Mouse (Mus musculus) left cerebral cortex, adult 9 months (tissue): ENCODE results near the gene Tyw3.
"Not testable (repeated sequence)": the region's sequence is repeated elsewhere in the genome, so short reads cannot be mapped to it uniquely, and the experiment has no call there.

Experiments used
- DNase-seq, 2 experiments: peaks; one replicate each; pipeline ENCODE4 v3.0.0; 2022; ENCODE audit warnings: low spot score in 2 of 2

Gene Tyw3

DNA sequence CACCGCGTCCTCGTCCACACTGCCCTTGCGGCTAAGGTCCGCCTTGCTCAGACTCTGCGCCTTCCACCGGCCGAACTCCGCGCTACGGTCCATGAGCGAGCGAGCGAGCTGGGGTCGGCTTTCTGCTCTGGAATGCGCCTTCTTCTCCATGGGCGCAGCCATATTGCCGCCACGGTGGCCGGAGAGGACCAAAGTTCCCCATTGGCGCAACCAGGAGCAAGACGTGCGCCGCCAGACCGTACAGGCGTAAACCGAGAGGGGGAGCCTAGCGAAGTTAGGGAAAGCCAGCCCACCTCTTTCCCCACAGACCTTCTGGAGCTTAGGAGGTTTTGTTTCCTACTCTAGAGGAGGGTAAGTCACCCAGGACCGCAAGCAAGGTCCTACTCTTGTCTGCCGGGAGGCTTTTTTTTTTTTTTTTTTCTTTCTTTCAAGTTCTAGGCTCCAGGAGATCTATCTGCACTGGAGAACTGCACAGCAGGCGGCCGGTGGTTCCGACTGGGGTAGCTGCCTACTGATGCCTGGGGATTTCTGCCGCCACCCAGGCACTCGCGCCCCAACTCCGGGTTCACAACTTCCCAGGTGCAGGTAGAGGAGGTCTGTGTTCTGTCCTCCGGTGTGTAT lies at the start of gene Tyw3:
TSS of gene Tyw3 (minus strand) at position 171 of the 621 bp plus-strand sequence.
- DNase-seq: peak; percentile 80 to 97

GRCm38 (mm10) chr3:154633091-154633490 lies 36.2 kb upstream of the Tyw3 start:
- no peak for DNase-seq

- not testable (repeated sequence) for DNase-seq
Observed at GRCm38 (mm10) chr3:154631281-154631680, 34.4 kb upstream of the Tyw3 start.

- no peak for DNase-seq
Observed at GRCm38 (mm10) chr3:154628284-154628683, 31.4 kb upstream of the Tyw3 start.

- no peak for DNase-seq
Observed at GRCm38 (mm10) chr3:154616106-154616505, 19.2 kb upstream of the Tyw3 start.

GRCm38 (mm10) chr3:154615304-154615703 lies 18.4 kb upstream of the Tyw3 start:
- DNase-seq: no peak

- no peak for DNase-seq
Observed at GRCm38 (mm10) chr3:154614771-154615170, 17.9 kb upstream of the Tyw3 start.

DNA sequence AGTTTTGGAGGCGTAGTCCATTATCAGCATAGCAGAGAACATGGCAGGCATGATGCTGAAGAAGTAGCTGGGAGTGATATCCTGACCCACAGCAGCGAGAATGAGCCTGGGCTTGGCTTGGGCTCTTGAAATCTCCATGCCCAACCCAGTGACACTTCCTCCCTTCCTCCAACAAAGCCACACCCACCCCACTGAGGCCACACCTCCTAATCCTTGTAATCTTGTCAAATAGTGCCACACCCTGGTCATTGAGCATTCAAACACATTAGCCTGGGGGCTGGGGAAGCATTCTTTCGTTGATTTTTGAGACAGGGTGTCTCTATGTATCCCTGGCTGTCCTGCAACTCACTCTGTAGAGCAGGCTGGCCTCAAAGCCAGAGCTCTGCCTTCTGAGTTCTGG lies 15.0 kb upstream of the Tyw3 start:
- no peak for DNase-seq

- no peak for DNase-seq
Observed at GRCm38 (mm10) chr3:154607896-154608295, 11.0 kb upstream of the Tyw3 start.

GRCm38 (mm10) chr3:154604871-154605270 lies 8.0 kb upstream of the Tyw3 start:
- no peak for DNase-seq

DNA sequence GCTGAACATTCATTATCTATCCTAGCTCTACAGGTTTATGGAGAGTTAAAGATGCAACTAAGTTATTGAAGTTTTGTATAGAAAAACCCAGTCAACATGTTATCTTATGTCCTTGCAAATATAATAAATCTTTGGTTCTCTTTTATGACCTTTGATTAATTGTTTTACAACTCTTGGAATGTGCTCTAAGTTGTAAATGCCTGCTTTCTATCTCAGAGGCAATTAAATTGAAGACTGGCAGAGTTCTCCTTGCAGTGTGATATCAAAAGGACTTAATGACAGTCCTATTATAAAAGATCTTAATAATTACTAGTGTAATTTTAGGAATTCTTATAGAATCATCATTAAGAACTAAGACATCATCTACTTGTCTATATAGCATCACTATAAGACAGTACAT lies 5.2 kb upstream of the Tyw3 start:
- no peak for DNase-seq

DNA sequence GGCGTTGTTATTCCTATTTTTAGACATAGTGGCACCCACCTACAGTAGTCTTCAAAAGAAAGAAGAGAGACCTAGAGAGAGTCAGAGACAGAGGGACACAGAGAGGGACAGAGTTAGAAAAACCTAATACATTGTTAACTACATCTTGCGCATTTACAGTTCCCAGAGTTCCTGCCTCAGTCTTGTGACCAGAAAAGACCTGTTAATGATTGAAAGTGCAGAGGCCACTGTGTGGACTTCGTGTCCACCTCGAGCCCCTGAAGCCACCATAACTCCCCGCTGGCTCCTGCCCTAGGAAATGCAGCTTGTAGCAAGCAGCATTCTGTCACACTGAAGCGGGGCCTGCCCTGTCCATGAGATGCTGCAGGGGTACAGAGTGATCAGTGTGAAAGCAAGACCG lies 657 bp upstream of the Tyw3 start:
- no peak for DNase-seq

- DNase-seq: peak; percentile 82 to 95
Observed at GRCm38 (mm10) chr3:154596488-154596933, 393 bp downstream of the Tyw3 start, which contains the start of gene Cryz. Cryz (plus strand) TSS chr3:154596711.

- no peak for DNase-seq
Observed at GRCm38 (mm10) chr3:154594156-154594555, 2.7 kb downstream of the Tyw3 start.

- no peak for DNase-seq
Observed at GRCm38 (mm10) chr3:154593596-154593995, 3.3 kb downstream of the Tyw3 start.

GRCm38 (mm10) chr3:154591621-154592020 lies 5.3 kb downstream of the Tyw3 start:
- no peak for DNase-seq

DNA sequence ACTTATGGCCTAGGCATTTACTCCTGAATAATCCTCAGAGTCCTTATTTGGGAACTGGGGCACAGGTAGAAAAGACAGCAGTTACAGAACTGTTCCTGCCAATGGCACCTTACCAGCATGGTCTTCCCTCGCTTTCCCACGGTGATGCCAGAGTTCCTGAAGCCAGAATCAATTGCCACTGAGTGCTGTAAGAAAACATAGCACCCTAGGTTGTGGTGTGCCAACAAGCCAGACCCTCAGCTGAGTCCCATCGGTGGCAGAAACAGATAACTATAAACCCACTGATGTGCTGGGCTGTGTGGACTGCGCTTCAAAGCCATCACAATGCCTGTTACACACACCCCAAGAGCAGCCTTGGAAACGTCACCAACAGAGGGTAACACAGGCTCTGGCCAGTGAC lies 5.9 kb downstream of the Tyw3 start:
- no peak for DNase-seq

DNA sequence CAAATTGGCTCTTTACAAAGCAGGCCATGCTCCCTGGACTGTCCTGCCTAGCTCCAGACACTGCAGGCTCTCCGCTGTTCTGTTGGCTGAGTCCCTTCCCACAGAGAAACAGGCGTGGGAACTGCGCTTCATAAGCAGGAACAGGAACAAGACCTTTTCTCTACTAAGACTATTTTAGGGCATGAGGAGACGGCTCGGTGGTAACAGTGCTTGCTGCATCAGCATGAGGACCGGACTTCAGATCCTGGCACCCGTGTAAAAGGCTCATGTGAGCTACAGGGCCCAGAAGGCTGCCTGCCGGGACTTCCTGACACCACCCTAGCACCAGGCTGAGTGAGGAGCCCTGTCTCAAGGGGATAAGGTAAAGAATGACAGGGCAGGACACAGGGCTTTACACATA lies 12.6 kb downstream of the Tyw3 start:
- no peak for DNase-seq

- DNase-seq: no peak
Observed at GRCm38 (mm10) chr3:154577895-154578294, 19.0 kb downstream of the Tyw3 start.

GRCm38 (mm10) chr3:154573666-154574065 lies 23.2 kb downstream of the Tyw3 start:
- no peak for DNase-seq

DNA sequence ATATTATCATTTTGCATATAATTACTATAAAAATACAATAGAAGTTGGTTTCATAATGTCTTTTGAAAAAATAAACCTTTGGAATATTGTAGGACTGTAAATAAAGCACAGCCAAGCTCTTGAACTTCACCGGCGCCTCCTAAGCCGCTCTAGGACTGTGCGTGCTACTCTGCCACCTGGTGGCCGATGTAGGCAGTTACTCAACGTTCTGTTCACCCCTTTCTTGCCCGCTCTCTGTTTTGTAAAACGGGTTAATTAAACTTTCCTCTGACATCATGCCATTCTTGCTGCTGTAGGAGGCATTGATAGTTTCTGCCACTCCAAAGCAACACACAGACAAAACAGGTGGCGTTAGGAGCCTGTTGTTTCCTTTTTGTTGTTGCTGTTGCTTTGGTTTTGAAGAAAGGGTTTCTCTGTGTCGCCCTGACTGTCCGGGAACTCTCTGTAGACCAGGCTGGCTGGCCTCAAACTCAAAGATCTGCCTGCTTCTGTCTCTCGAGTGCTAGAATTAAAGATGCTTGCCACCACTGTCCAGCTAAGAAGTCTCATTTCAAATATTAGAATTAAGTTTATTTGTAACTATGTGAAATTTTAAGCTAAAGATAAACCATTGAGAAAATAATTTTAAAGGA lies 24.4 kb downstream of the Tyw3 start:
- peak in 1 of 2 experiments; percentile 60 for DNase-seq

DNA sequence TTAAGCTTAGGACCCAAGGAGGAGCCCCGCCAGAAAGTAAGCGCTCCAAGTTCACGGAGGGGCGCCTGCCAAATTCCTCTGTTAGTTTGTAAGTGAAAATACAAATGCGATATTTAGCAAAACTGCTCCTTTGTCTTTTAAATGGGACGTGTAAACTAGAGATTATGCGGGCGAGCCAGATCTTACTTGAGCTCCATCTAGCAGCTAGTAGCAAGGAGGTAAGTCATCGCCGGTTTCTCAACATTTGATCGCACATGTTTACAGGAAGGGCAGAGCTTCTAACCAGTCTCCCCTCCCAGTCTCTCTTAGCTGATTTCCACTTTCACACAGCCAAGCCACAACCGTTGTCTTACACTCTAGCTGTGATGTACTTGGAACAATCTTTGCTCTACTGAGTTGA lies 26.1 kb downstream of the Tyw3 start:
- no peak for DNase-seq

DNA sequence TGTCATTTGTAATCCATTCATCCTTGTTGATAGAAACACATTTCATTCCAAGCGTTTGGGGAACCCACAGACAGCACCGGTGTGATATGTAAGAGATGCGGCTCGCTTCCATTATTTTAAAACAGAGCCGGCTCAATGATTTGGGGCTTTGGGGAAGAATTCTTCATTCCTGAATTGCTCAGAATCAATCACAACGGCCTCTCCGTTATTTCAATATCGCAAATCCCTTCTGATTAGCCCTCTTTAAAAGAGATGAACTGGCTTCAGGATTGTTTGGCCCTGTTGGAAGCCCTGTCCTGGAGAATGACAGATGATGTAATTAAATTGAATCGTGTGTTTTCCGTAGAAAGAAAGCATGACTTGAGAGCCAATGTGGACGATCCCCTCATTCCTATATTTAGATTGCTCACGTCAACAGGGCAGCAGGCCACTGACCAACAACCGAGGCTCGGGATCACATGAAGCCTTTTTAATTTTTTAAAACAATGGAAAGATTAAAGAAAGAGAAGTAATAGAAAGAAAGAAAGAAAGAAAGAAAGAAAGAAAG lies 26.8 kb downstream of the Tyw3 start:
- no peak for DNase-seq
